Mouse (Mus musculus) MEL-GATA-1-ER (cell line): ENCODE data around the gene Dna2.
A peak's percentile ranks its signal among the peaks of the same experiment; 100 is the strongest.

Source experiments
- DNase-seq: peaks from one replicate; pipeline ENCODE4 v3.0.0-alpha.2; 2012; ENCODE audit warnings: low read depth; ENCODE audit errors: extremely low read depth

Dna2 gene

DNA sequence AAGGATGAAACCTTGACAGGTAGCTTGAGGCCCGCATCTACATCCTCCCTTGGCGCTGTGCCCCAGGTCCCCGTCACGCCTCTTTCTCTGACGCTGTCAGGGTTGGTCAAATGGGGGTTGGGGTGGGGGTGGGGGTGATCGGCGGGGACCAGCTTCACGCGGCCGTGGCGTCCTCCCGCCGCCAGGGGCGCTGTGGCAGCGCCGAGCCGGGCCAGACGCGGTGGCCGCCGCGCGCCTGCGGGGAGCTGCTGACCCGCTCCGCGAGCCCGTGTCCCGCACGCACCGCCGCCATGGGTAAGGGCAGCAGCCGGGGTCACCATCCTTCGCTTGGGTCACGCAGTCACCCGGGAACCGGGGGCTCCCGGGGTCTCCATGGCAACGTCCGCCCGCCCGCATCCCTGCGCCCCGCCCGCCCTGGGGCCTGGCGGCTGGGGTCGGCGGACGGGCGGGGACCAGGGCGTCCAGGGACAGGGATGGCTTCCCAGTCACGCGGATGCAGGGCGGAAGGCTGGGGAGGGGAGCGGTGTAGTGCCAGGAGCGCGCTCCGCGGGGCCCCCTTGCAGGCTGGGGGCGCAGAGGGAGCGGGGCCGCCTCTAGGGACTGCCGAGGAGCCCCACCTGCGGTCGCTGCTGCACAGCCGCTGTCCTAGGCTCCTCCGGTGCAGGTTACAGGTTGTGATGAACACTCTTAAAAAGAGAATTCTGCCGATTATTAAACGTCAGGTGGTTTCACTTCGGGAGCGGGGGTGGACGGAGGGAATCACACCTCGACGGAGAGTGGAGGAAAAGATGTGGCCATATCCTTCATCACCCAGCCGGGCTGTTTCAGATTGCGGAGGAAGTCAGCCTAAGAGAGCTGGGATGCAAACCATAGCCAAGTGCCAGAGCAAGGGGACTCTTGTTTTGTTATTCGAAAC, 33.5 kb downstream of the Dna2 start, which contains the start of gene Rufy2:
Gene Rufy2 (plus strand): TSS at position 185 of the 916 bp plus-strand sequence.
- no peak for DNase-seq

DNA sequence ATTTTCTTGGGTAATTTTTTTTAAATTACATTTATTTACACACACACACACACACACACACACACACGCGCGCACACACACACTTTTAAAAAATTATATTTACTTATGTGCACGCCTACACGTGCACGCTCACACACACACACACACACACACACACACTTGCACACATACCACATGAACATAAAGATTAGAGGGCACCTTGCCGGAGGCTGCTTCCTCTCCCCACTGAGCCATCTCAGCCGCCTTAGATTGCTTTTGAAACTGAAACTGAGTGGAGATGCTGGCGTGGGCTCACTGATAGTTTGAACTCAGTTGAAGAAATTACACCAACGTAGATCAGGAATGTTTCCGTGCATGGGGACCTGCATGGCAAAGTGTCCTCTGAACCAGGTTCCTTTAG, 37.2 kb downstream of the Dna2 start:
- no peak for DNase-seq

DNA sequence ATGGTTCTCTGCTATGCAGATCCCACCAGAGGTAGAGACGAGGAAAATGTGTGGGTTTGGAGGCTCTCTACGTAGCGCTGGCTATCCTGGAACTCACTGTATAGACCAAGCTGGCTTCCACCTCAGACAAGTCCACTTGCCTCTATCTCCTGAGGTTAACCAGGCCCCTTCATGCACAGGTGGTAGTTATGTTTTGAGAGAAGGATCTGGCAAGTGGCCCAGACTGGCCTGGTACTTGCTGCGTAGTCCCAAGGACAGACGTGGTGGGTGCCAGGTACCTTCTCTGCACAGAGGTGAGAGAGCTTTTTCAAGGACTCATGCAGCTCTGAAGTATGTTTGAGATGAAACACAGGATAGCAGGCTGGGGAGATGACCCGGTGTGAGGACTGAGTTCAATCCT, 37.7 kb downstream of the Dna2 start:
- DNase-seq = no peak

DNA sequence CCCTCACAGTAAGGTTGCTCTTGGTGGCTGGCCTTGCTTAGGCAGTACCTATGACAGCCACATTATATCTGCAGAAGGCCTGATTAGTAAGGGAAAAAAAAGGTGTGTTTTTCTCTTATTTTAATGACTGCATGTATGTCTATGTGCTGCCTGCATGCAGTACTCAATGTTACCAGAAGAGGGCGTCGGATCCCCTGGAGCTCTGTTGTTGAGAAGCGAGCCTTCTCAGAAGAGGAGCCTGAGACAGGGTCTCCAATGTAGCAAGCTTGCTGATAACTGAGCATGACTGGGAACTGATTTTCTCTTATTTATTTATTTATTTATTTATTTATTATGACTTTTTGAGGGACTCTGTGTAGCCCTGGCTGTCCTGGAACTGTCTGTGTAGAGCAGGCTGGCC, 40.5 kb downstream of the Dna2 start:
- DNase-seq = peak; percentile 55

DNA sequence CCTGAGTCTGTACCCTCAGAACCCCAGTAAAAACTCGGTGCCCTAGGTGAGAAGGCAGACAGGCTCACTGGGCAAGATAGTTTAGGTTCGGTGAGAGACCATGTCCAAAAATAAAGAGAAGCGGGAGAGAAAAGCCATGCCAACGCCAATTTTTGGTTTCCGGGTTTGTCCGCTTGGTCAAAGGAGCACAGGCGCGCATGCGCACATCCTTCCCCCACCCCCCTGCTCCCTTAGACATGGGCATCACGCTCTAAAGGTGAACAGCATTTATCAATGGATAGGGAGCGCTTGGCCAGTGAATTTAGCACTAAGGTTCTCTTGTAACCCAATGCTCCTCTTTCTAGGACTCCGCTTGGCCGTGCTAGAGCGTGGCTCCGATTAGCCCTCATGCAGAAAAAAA, 43.8 kb downstream of the Dna2 start:
- no peak for DNase-seq

DNA sequence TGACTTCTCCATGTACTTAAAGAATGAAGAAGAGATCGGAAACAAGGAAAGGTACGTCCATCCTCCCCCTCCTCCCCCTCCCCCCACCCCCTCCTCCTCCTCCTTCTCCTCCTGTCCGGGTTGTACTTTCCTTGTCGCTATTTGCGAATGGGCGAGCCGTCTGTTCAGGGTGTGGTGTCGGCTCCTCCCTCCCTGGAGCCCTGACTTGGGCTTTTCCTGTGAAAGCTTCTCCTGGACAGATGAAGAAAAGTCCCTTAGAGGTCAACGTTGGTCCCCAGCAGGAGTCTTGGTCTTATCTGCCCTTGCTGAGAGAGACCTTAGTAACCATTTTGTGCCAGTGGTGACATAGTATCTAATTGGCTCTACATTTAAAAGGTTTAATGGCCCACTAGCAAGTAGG, 47.2 kb downstream of the Dna2 start:
- DNase-seq = no peak

DNA sequence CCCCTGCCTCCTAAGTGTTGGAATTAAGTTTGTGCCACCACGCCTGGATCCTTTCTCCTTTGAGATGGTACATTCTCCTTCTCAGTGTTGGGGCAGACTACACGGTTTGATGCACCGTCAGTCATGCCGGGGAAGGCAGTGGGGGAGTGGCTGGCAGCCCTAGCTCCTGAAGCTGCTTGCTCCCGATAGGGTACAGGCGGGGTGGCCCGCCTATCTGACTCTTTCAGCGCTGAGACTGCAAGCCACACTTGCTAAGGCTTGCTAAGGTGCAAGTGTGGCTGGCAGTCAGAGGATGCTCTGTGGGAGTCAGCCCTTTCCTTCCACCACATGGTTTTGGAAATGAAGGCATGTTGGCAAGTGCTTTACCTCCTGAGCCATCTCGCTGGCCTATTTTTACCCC, 53.8 kb downstream of the Dna2 start:
- no peak for DNase-seq

DNA sequence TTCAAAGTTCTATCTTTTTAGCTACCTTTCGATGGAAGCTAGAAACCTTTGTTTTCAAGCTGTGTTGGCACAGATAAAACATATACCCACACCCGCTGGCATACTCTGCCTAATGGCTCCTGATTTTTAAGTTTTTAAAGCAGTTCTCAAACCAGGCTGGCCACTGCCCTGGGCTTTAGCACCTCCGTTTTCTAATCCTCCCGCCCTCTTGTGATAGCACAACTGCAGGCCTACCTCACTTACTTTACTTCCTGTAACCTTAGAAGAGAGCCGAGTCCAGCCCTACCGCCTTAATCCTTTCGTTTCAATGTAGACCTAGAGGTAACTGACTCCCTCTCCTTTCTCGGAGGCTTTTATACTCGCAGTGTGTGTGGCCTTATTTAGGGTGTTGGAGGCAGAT, 56.4 kb downstream of the Dna2 start:
- DNase-seq = no peak

DNA sequence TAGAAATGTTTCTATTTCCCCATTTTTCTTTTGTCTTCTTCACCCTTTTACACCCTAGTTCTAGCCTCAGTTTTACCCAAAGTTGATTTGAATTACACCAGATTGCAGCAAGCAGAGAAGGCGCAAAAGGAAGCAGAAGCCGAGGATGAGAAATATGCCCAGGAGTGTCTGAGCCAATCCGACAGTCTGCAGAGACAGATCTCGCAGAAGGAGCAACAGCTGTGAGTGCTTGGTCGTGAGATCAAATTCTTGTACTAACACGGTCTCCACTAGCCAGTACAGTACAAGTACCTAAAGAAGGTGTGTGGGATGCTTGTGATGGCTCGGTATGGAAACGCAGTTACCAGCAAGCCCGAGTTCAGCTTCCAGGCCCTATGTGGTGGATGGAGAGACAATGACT, 57.7 kb downstream of the Dna2 start:
- no peak for DNase-seq

DNA sequence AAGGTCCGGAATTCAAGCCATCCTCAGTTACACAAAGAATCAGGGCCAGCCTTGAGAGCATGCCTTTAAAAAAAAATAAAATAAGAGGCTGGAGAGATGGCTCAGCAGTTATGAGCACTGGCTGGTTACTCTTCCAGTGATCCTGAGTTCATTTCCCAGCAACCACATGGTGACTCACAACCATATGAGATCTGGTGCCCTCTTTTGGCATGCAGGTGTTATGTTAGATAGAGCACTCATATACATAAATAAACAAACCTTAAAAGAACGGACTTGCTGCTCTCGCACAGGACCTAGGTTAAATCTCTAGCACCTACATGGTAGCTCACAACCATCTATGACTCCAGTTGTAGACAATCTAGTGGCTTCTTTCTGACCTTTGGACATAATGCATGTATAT, 61.4 kb downstream of the Dna2 start:
- DNase-seq = no peak

DNA sequence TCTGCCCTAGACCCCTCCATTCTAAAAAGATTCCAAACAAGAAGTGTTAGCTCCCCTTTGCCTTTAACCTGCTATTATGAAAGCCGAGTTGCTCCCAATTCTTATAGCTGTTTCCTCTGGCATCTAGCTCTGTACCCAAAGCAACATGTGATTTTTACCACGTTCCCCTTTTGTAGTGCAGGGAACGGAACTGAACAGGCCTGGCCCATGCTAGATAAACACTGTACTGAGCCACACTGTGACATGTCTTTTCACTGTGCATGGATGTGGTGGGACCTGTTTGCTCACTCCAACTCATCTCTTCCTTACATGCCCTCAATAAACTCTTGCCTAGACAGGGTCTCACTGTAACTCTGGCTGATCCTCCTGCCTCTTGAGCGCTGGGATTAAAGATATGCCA, 63.4 kb downstream of the Dna2 start:
- DNase-seq = peak; percentile 90

DNA sequence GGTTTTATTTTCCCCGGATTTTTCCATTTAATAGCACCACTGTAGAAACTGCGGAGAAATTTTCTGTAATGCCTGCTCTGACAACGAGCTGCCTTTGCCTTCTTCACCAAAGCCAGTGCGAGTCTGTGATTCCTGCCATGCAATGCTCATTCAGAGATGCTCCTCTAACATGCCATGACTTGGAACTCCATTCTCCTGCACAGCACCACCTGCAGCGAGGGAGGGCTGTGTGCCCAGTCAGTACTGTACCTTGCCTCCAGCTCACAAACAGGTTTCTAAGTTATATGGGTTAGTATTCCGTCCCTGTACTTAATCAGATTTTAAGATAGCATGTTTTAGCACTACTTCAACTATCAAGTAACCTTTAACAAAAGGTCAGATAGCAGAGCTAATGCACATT, 64.7 kb downstream of the Dna2 start:
- DNase-seq = no peak

DNA sequence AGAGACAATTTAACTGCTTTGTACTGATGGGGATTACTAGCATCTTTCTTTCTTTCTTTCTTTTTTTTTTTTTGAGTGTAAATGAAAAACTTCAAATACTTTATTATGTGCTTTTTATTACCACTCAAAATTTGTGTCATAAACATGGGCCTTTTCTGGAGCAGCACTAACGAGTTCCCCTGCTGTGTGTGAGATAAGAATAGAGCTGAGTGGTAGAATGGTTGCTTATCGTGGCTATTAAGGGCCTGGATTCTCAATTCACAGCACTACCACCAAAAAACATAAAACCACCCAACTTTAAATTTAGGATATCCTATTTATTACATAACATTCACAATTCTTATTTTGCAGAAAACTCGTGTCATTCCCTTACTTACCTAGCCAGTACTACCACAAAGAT, 66.7 kb downstream of the Dna2 start:
- DNase-seq = no peak

DNA sequence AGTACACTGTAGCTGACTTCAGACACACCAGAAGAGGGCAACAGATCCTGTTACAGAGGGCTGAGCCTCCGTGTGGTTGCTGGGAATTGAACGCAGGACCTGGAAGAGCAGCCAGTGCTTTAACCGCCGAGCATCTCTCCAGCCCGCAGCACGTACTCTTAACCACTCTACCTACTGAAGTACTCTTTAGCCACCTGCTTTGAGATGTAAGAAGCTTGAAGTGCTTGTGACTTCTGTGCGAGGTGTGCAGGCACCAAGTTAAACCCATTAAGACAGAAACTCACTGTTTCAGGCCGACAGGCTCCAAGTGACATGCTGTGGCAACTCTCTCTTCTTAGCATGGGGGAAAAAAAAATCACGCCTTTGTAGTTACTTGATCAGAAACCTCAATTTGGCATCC, 67.3 kb downstream of the Dna2 start:
- DNase-seq = no peak

DNA sequence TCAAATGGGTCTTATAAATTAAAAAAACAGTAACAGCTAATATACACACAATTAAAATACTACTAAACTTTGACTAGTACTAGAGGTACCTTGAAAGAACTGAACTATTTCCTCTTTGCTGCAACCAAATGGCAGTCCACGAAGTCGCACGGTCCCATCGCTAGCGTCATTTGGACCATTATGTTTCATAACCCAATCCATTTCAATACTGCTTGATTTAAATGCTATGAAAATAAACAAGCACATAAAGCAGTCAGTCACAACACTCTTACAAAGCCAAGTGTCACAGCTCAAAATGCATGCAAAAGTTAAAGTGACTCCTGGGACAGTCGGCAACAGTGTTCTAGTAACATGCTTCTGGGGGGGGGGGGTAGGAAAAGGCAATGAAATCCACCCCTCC, 72.5 kb downstream of the Dna2 start:
- DNase-seq = no peak

DNA sequence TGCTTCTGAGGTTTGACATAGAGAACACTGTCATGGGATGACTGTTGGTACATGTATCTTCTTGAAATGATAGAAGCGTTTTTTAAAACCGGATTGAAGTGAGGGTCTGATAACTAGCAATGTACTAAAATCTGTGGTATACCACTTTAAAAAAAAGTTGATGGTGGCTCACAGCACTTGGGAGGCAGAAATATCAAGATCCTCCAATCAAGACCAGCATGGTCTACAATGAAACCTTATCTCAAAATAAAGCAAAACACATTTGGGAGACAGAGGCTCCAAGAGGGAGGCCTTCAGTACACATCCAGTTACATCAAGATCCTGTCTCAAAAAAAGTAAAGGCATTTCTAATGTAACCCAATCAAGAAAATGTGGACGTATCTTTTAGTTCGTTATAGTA, 74.9 kb downstream of the Dna2 start:
- DNase-seq = peak; percentile 51

DNA sequence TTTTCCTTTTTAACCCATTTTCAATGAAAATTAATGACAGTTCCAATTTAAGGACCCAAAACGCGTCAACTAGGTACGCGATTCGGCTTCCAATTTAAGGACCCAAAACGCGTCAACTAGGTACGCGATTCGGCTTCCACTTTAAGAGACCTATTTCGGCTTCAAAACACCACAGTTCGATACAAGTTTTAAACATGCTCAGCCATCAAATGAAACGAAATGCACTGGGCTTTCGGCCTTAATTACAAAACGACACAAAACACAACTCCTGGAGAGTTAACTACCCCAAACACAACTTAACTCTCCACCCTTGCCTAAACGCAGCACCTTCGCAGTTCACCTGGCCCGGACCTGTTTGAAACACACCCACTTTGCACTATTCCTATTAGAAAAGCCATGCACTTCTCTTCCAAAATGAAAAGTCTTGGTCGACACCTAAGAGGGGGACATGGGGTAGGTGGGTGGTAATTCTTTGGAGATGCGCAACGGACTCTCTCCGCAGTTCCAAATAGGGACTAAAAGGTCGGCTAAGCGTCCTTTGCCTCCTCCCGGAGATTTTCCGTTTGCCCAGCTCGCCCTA, 75.8 kb downstream of the Dna2 start:
- no peak for DNase-seq

DNA sequence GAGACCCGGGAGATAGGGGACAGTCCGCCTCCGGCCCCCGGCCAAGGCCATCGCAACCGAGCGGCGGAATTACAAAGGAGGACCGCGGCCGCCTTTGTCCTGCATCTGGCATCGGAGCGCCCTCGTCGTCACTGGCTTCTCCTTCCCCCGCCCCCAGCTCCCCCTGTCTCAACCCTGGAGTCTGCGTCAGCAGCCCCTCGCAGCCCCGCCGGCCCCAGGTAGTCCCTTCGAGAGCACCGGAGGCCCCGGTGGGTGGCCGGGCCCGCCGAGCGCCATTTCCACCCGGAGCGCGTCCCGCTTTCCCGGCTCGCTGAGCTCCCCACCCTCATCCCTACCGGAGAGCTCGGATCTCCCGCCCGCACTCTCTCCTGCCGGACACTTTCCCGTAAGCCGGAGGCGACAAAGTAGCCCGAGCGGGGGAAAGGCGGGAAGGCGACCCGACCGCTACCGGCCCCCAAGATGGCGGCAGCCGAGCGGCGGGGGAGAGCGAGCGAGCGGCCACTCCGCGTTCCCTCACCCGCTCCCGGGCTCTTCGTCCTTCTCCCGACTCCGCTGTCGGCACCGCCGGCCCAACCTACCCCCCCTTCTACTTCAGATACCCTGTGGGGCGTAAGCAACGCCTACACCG, 76.4 kb downstream of the Dna2 start:
- DNase-seq = no peak
